Mouse (Mus musculus): ENCODE measurements around the gene Ccdc148. TPM values are rescaled to one million over a fixed set of nuclear protein-coding genes. Genes with fewer than 3 reads are reported as not detected.
A peak's percentile ranks its signal among the peaks of the same experiment; 100 is the strongest.

The Ccdc148 gene
- polyA plus RNA-seq, 1 experiment from 2014 or later, result 1.6 TPM

DNA sequence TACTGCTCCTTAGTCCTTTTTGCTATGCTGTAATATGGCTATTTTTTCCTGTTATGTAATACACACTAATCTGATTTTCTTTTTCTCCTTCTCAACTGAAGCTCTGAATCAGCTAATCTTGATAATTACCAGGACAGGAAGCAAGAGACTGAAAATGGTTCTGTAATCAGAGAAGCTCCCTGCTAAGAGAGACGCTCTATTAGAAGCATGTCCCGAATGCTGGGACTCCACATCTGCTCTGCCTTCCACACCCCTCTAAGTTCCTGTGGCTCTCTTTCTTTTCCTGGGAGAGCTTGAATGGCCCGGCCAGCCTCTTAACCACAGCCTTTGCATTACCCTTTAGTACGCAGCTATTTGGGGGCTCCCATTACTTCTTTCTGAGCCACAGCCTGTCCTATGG lies 255.4 kb downstream of the Ccdc148 start:
- Histone ChIP-seq H3K27me3 (ENCODE audit: control insufficient read depth, insufficient read depth, low read length) (no peaks in the 10 kb centered on the region), H3K27ac (ENCODE audit: low read length) (no peak overlapping the region), H3K4me2 (replicated peaks; ENCODE audit: low read depth, low read length) (no peak overlapping the region), H3K9me3 (ENCODE audit: control insufficient read depth, low read depth, low read length) (no peaks in the 10 kb centered on the region), H3K4me1 (ENCODE audit: control insufficient read depth, insufficient read depth, low read length) (no peaks in the 10 kb centered on the region), H3K36me3 (ENCODE audit: control insufficient read depth, insufficient read depth, low read length) (no peaks in the 10 kb centered on the region), H3K4me3 (ENCODE audit: low read depth, low read length) (no peak overlapping the region), H3K9ac (replicated peaks; ENCODE audit: low read depth, low read length) (no peak overlapping the region)
- WGBS, result 62% methylated on average over 4 of the region's 4 CpGs
- no peak for ATAC-seq (ENCODE audit: insufficient number of reproducible peaks, insufficient read depth, low FRiP score, low read depth)

DNA sequence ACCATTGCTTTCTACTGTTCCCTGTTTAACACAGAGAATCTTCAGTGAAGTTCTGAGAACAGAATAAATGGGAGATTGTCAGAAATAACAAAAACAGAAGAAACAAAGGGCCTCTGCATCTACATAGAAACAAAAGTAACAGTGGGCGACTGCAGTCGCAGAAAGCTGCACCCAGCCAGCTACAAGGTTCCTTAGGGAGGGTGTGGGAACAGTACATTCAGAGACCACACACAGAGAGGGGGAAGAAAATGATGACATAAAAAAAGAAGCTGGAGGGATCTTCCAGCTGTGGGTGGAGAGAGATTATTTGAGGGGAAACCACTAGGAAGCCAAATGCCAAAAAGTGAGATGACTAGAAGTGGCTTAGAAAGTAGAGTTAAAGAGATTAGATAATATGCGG lies 280.6 kb downstream of the Ccdc148 start:
- Histone ChIP-seq H3K4me2 (replicated peaks; ENCODE audit: low read depth, low read length) (no peak overlapping the region), H3K4me3 (ENCODE audit: low read depth, low read length) (no peak overlapping the region), H3K27me3 (ENCODE audit: control insufficient read depth, insufficient read depth, low read length) (no peaks in the 10 kb centered on the region), H3K9me3 (ENCODE audit: control insufficient read depth, low read depth, low read length) (no peaks in the 10 kb centered on the region), H3K9ac (replicated peaks; ENCODE audit: low read depth, low read length) (no peak overlapping the region), H3K4me1 (ENCODE audit: control insufficient read depth, insufficient read depth, low read length) (no peaks in the 10 kb centered on the region), H3K27ac (ENCODE audit: low read length) (no peak overlapping the region), H3K36me3 (ENCODE audit: control insufficient read depth, insufficient read depth, low read length) (no peaks in the 10 kb centered on the region)
- WGBS, result 32% methylated on average over 3 of the region's 3 CpGs
- ATAC-seq (ENCODE audit: insufficient number of reproducible peaks, insufficient read depth, low FRiP score, low read depth), result no peak

DNA sequence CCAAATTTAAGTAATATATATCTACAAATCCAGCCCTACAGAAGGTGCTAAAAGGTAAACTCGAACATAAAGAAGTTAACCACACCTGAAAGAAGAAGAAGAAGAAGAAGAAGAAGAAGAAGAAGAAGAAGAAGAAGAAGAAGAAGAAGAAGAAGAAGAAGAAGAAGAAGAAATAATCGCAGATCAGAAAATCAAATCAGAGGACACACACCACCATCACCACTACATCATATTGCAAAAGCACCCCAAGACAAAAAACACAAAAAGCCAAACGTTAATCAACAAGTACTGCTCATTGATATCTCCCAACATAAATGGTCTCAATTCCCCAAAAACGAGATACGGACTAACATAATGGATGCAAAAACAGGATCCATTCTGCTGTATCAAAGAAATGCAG lies 301.3 kb downstream of the Ccdc148 start, which contains the start of gene Gm11099:
Gm11099 (plus strand) TSS at position 301 of the 400 bp plus-strand sequence.
- Histone ChIP-seq H3K4me3 (ENCODE audit: low read depth, low read length) (no peak within 1 kb of the TSS), H3K4me1 (ENCODE audit: control insufficient read depth, insufficient read depth, low read length) (no peaks in the 10 kb centered on the region), H3K9me3 (ENCODE audit: control insufficient read depth, low read depth, low read length) (no peaks in the 10 kb centered on the region), H3K27me3 (ENCODE audit: control insufficient read depth, insufficient read depth, low read length) (no peaks in the 10 kb centered on the region), H3K9ac (replicated peaks; ENCODE audit: low read depth, low read length) (no peak within 1 kb of the TSS), H3K36me3 (ENCODE audit: control insufficient read depth, insufficient read depth, low read length) (no peaks in the 10 kb centered on the region), H3K27ac (ENCODE audit: low read length) (no peak within 1 kb of the TSS), H3K4me2 (replicated peaks; ENCODE audit: low read depth, low read length) (no peak within 1 kb of the TSS)
- 83% methylated on average over 5 of the region's 5 CpGs for WGBS
- ATAC-seq (ENCODE audit: insufficient number of reproducible peaks, insufficient read depth, low FRiP score, low read depth), result no peak

DNA sequence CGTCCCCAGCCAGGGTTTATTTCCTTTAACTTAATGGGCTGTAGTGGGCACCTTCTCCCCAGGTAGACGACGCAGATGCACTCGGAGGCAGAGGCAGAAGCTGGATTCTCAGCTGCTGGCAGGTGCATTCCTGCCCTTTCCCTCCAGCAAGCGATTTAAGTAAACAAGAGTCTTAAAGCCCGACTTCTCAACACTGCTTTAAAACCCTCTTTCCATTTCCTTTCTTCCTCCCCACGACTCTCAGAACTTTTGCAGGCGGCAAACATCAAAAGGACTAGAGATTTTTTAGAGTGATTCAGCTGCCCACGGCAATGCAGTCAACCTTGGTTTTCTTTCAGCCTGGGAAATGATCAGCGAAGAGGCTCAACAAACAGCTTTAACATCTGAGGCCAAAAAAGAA lies 316.0 kb downstream of the Ccdc148 start:
- Histone ChIP-seq H3K4me3 (ENCODE audit: low read depth, low read length) (no peak overlapping the region), H3K27ac (ENCODE audit: low read length) (no peak overlapping the region; the same call in 1 of the 2 replicates), H3K9ac (replicated peaks; ENCODE audit: low read depth, low read length) (no peak overlapping the region), H3K36me3 (ENCODE audit: control insufficient read depth, insufficient read depth, low read length) (no peaks in the 10 kb centered on the region), H3K27me3 (ENCODE audit: control insufficient read depth, insufficient read depth, low read length) (no peaks in the 10 kb centered on the region), H3K4me1 (ENCODE audit: control insufficient read depth, insufficient read depth, low read length) (no peaks in the 10 kb centered on the region), H3K4me2 (replicated peaks; ENCODE audit: low read depth, low read length) (no peak overlapping the region), H3K9me3 (ENCODE audit: control insufficient read depth, low read depth, low read length) (no peaks in the 10 kb centered on the region)
- 9% methylated on average over 10 of the region's 10 CpGs for WGBS
- no peak for ATAC-seq (ENCODE audit: insufficient number of reproducible peaks, insufficient read depth, low FRiP score, low read depth)

DNA sequence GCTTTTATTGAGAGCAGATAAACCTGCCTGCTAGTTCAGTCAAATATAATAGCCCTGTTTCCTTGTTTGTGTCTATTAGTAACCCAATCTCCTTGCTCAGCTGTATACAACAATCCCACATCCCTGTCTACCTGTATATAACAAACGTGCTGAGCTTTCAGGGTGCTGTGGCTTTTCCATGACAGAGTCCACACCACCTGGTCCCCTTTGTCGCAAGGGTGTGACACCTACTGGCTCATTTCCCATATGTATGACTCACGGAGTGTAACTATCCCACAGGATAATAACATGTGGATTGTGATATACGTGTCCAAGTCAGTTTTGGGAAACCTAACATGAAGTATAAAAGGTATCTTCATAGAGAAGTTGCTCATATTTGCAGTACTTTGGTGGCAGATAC lies 318.0 kb downstream of the Ccdc148 start:
- Histone ChIP-seq H3K27me3 (ENCODE audit: control insufficient read depth, insufficient read depth, low read length) (no peaks in the 10 kb centered on the region), H3K27ac (ENCODE audit: low read length) (no peak overlapping the region), H3K4me2 (replicated peaks; ENCODE audit: low read depth, low read length) (no peak overlapping the region), H3K9ac (replicated peaks; ENCODE audit: low read depth, low read length) (no peak overlapping the region), H3K4me3 (ENCODE audit: low read depth, low read length) (no peak overlapping the region), H3K9me3 (ENCODE audit: control insufficient read depth, low read depth, low read length) (no peaks in the 10 kb centered on the region), H3K4me1 (ENCODE audit: control insufficient read depth, insufficient read depth, low read length) (no peaks in the 10 kb centered on the region), H3K36me3 (ENCODE audit: control insufficient read depth, insufficient read depth, low read length) (no peaks in the 10 kb centered on the region)
- no peak for ATAC-seq (ENCODE audit: insufficient number of reproducible peaks, insufficient read depth, low FRiP score, low read depth)
- WGBS, result 80% methylated on average over 4 of the region's 4 CpGs

DNA sequence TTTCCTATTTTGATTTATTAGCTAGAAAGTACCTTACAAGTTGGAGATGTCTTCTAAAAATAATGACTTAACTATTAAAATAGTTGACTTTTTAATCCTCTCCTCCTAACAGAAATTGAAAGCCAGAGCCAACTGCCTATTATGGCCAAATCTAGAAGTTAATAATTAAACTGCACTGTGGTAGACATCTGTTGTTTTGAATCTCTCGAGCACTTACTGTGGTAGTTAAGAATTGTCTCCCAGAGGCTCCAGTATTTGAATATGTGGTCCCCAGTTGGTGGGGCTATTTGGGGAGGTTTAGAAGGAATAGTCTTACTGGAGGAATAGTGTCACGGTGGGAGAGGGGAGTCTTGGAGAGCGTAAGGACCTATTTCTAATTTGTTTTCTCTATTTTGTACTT lies 319.5 kb downstream of the Ccdc148 start:
- H3K9ac ChIP-seq (replicated peaks; ENCODE audit: low read depth, low read length), result no peak overlapping the region
- H3K9me3 ChIP-seq (ENCODE audit: control insufficient read depth, low read depth, low read length), result no peaks in the 10 kb centered on the region
- WGBS, result 58% methylated on average over 3 of the region's 3 CpGs
- ATAC-seq (ENCODE audit: insufficient number of reproducible peaks, insufficient read depth, low FRiP score, low read depth), result no peak
- no peak overlapping the region for H3K4me2 ChIP-seq (replicated peaks; ENCODE audit: low read depth, low read length)
- H3K27ac ChIP-seq (ENCODE audit: low read length), result no peak overlapping the region
- no peaks in the 10 kb centered on the region for H3K36me3 ChIP-seq (ENCODE audit: control insufficient read depth, insufficient read depth, low read length)
- H3K27me3 ChIP-seq (ENCODE audit: control insufficient read depth, insufficient read depth, low read length), result no peaks in the 10 kb centered on the region
- no peaks in the 10 kb centered on the region for H3K4me1 ChIP-seq (ENCODE audit: control insufficient read depth, insufficient read depth, low read length)
- no peak overlapping the region for H3K4me3 ChIP-seq (ENCODE audit: low read depth, low read length)

DNA sequence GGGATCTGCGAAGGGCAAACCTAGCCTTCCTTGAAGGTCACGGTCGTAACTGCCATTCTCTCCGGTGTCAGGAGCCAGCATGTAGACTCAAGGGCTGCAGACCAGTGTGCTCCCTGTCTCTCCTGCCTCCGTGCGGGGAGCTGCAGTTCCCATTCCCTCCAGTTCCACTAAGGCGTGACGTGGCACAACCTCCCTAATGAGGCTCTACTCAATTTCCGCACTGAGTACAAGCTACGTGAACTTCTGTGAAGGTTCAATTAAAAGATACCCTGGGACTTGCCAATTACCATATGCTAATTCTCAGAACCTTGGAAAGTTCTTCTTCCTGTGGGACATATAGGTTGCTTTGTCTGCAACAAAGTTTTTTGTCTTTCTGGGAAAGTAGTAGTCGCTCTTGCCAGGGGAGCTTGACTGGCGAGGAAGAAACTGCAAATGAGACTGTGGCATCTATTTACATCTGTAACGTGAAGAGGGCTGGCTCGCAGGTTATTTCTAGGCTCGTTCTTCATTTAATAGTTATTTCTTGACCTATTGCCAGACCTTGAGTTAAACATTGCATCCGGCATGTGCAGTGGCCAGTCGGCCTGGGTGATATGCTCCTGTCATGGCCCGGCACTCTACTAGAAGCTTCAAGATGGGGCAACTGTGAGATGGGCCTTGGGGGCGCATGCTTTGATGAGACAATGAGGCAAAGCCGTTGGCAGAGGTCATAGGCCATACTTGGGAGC lies 328.1 kb downstream of the Ccdc148 start:
- H3K4me3 ChIP-seq (ENCODE audit: low read depth, low read length), result no peak overlapping the region
- H3K27me3 ChIP-seq (ENCODE audit: control insufficient read depth, insufficient read depth, low read length), result no peaks in the 10 kb centered on the region
- no peak overlapping the region for H3K9ac ChIP-seq (replicated peaks; ENCODE audit: low read depth, low read length)
- H3K9me3 ChIP-seq (ENCODE audit: control insufficient read depth, low read depth, low read length), result peaks cover 3% of the 10 kb centered on the region; the same call in 1 of the 2 replicates
- no peak for ATAC-seq (ENCODE audit: insufficient number of reproducible peaks, insufficient read depth, low FRiP score, low read depth)
- no peaks in the 10 kb centered on the region for H3K36me3 ChIP-seq (ENCODE audit: control insufficient read depth, insufficient read depth, low read length)
- no peak overlapping the region for H3K4me2 ChIP-seq (replicated peaks; ENCODE audit: low read depth, low read length)
- no peak overlapping the region for H3K27ac ChIP-seq (ENCODE audit: low read length)
- WGBS, result 93% methylated on average over 20 of the region's 20 CpGs
- 0 out of 2 replicates have a peak, but pooled peaks cover 5% of the 10 kb centered on the region for H3K4me1 ChIP-seq (ENCODE audit: control insufficient read depth, insufficient read depth, low read length)

DNA sequence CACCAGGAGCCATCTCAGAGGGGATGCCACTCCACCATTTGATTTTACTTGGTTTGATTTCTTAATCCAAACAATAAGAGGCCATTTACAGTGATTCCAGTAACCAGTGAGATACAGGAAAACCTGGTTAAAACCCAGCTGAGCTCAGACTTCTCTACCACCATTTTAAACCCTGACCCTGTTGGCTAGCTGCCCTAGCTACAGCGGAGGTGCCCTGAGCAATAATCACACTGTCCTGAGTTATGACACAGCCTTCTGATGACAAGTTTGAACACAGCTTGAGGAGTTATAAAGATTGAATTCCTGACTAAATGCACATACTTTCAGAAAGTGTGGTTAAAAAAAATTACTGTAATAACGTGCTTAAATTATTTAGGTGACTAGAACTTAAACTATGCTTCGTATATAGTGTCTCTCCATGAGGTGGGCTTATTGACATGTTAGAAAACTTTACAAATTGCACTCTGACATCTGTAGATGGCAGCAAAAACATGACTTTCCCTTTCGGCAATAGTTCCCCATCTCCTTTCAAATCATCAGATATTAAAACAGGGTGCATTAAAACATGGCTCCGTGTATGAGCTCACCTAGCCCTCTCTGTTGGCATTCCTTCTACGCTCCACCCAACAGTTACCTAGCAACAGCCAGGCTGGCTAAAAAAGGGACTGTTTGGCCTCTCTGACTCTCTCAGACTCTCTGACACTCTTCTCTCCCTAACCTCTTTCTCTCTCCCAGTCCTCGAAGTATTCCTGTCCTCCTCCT lies 330.3 kb downstream of the Ccdc148 start:
- H3K9me3 ChIP-seq (ENCODE audit: control insufficient read depth, low read depth, low read length), result peaks cover 3% of the 10 kb centered on the region; the same call in 1 of the 2 replicates
- no peak overlapping the region for H3K4me3 ChIP-seq (ENCODE audit: low read depth, low read length)
- no peak overlapping the region for H3K9ac ChIP-seq (replicated peaks; ENCODE audit: low read depth, low read length)
- no peaks in the 10 kb centered on the region for H3K36me3 ChIP-seq (ENCODE audit: control insufficient read depth, insufficient read depth, low read length)
- 44% methylated on average over 7 of the region's 7 CpGs for WGBS
- no peak; the same call in 1 of the 2 replicates for ATAC-seq (ENCODE audit: insufficient number of reproducible peaks, insufficient read depth, low FRiP score, low read depth)
- H3K4me2 ChIP-seq (replicated peaks; ENCODE audit: low read depth, low read length), result no peak overlapping the region
- H3K4me1 ChIP-seq (ENCODE audit: control insufficient read depth, insufficient read depth, low read length), result 0 out of 2 replicates have a peak, but pooled peaks cover 5% of the 10 kb centered on the region
- no peaks in the 10 kb centered on the region for H3K27me3 ChIP-seq (ENCODE audit: control insufficient read depth, insufficient read depth, low read length)
- H3K27ac ChIP-seq (ENCODE audit: low read length), result peak overlapping the region; percentile 71; the same call in 1 of the 2 replicates
